Mouse (Mus musculus): ENCODE results near the gene Mpnd.

Gene Mpnd

GRCm38 (mm10) chr17:56020400-56021084 is 15.0 kb downstream of the Mpnd start:
- DNase-seq (ENCODE audit: low spot score): no peak

GRCm38 (mm10) chr17:56021161-56021910 is 15.8 kb downstream of the Mpnd start:
- DNase-seq (ENCODE audit: low spot score): no peak

GRCm38 (mm10) chr17:56022131-56022988 is 16.8 kb downstream of the Mpnd start:
- DNase-seq (ENCODE audit: low spot score): no peak

GRCm38 (mm10) chr17:56022989-56023290 is 17.4 kb downstream of the Mpnd start:
- no peak for DNase-seq (ENCODE audit: low spot score)

- DNase-seq (ENCODE audit: low spot score): no peak
These were observed 17.9 kb downstream of the Mpnd start for GRCm38 (mm10) chr17:56023386-56023785.

- DNase-seq (ENCODE audit: low spot score): no peak
These were observed 19.0 kb downstream of the Mpnd start for GRCm38 (mm10) chr17:56024476-56024875.

GRCm38 (mm10) chr17:56024931-56025330 is 19.4 kb downstream of the Mpnd start:
- no peak for DNase-seq (ENCODE audit: low spot score)

GRCm38 (mm10) chr17:56026303-56026702 is 20.8 kb downstream of the Mpnd start:
- no peak for DNase-seq (ENCODE audit: low spot score)

- DNase-seq (ENCODE audit: low spot score): no peak
These were observed 21.4 kb downstream of the Mpnd start for GRCm38 (mm10) chr17:56026881-56027280.

GRCm38 (mm10) chr17:56027801-56028441 is 22.4 kb downstream of the Mpnd start:
- no peak for DNase-seq (ENCODE audit: low spot score)

- DNase-seq (ENCODE audit: low spot score): no peak
These were observed 24.8 kb downstream of the Mpnd start for GRCm38 (mm10) chr17:56030238-56030870.

GRCm38 (mm10) chr17:56030919-56031318 is 25.4 kb downstream of the Mpnd start:
- no peak for DNase-seq (ENCODE audit: low spot score)

- DNase-seq (ENCODE audit: low spot score): no peak
These were observed 25.9 kb downstream of the Mpnd start for GRCm38 (mm10) chr17:56031431-56031830.

- DNase-seq (ENCODE audit: low spot score): no peak
These were observed 26.7 kb downstream of the Mpnd start for GRCm38 (mm10) chr17:56032127-56032733.

- no peak for DNase-seq (ENCODE audit: low spot score)
These were observed 27.3 kb downstream of the Mpnd start for GRCm38 (mm10) chr17:56032831-56033230.

GRCm38 (mm10) chr17:56034040-56034725 is 28.7 kb downstream of the Mpnd start:
- DNase-seq (ENCODE audit: low spot score): no peak

- DNase-seq (ENCODE audit: low spot score): no peak
These were observed 29.2 kb downstream of the Mpnd start for GRCm38 (mm10) chr17:56034726-56035100.

GRCm38 (mm10) chr17:56035216-56035615 is 29.7 kb downstream of the Mpnd start:
- DNase-seq (ENCODE audit: low spot score): no peak

- DNase-seq (ENCODE audit: low spot score): peak; percentile 97
These were observed 30.8 kb downstream of the Mpnd start, which contains the start of gene Sh3gl1 for GRCm38 (mm10) chr17:56036176-56036900. Sh3gl1 (minus strand) TSS chr17:56036635.

GRCm38 (mm10) chr17:56036901-56037287 is 31.4 kb downstream of the Mpnd start:
- no peak for DNase-seq (ENCODE audit: low spot score)

Measured in ovary, postnatal 10 days (tissue).